Mouse (Mus musculus): ENCODE measurements around the gene Olfr704.
A peak's percentile ranks its signal among the peaks of the same experiment; 100 is the strongest.
"Not testable (repeated sequence)": the region's sequence is repeated elsewhere in the genome, so short reads cannot be mapped to it uniquely, and the experiment has no call there.

The Olfr704 gene

GRCm38 (mm10) chr7:106862885-106863284 is at the start of gene Olfr704:
Gene Olfr704, plus strand, starts transcription at chr7:106863185.
- DNase-seq (ENCODE audit: low read depth, low spot score) = no peak

GRCm38 (mm10) chr7:106813829-106814228 is 49.2 kb upstream of the Olfr704 start, which contains the start of gene Olfr701:
Gene Olfr701, plus strand, starts transcription at chr7:106814129.
- DNase-seq (ENCODE audit: low read depth, low spot score) = no peak

- DNase-seq (ENCODE audit: low read depth, low spot score) = peak; percentile 59
Observed at GRCm38 (mm10) chr7:106815775-106816174, 47.2 kb upstream of the Olfr704 start.

- DNase-seq (ENCODE audit: low read depth, low spot score) = no peak
Observed at GRCm38 (mm10) chr7:106818414-106818813, 44.6 kb upstream of the Olfr704 start.

GRCm38 (mm10) chr7:106833793-106834192 is 29.2 kb upstream of the Olfr704 start, which contains the start of gene Olfr702:
Gene Olfr702, minus strand, starts transcription at chr7:106833893.
- no peak for DNase-seq (ENCODE audit: low read depth, low spot score)

- DNase-seq (ENCODE audit: low read depth, low spot score) = no peak
Observed at GRCm38 (mm10) chr7:106843060-106843459, 19.9 kb upstream of the Olfr704 start, which contains the start of gene Olfr703. Gene Olfr703, plus strand, starts transcription at chr7:106843360.

GRCm38 (mm10) chr7:106876791-106877190 is 13.8 kb downstream of the Olfr704 start, which contains the start of gene Olfr705:
Gene Olfr705, minus strand, starts transcription at chr7:106876891.
- DNase-seq (ENCODE audit: low read depth, low spot score) = no peak

- DNase-seq (ENCODE audit: low read depth, low spot score) = no peak
Observed at GRCm38 (mm10) chr7:106888062-106888461, 25.1 kb downstream of the Olfr704 start, which contains the start of gene Olfr706. Gene Olfr706, minus strand, starts transcription at chr7:106888162.

- not testable (repeated sequence) for DNase-seq (ENCODE audit: low read depth, low spot score)
Observed at GRCm38 (mm10) chr7:106901141-106901540, 38.2 kb downstream of the Olfr704 start, which contains the start of gene Olfr707. Gene Olfr707, minus strand, starts transcription at chr7:106901241.

GRCm38 (mm10) chr7:106907676-106908075 is 44.7 kb downstream of the Olfr704 start, which contains the start of gene Olfr1532-ps1:
Gene Olfr1532-ps1, plus strand, starts transcription at chr7:106908001.
- DNase-seq (ENCODE audit: low read depth, low spot score) = no peak
